Mouse (Mus musculus): Measurements from ENCODE around the gene C1qtnf6. TPM values are rescaled to one million over a fixed set of nuclear protein-coding genes. Genes with fewer than 3 reads are reported as not detected.

Gene C1qtnf6
- total and polyA plus RNA-seq, 3 experiments: 5.7 to 28.1 (median 6.3) TPM

DNA sequence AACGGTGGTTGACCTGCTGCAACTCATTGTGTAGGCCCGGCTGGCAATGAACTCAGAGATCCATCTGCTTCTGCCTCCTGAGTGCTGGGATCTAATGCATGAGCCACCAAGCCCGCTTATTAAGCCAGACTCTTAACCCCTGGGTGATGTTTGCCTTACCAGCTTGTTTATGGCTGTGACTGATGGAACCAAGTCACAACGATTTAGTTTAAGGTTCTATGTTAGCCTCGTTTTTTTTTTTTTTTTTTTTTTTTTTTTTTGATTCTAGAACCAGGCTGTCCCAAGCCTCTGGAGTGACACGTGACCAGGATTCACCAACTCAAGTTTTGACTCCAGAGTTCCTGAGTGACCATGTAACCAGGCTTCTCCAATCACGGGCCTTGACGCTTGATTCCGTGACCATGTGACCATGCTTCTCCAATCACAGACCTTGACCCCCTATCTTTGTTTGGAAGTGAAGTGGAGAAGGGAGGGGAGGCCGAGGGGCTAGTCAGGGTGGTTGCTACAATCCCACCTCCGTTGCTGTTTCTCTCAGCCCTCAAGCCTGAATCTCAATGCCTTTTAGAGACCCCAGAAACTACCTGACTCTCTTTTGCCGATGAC, 21.8 kb downstream of the C1qtnf6 start:
- H3K4me3 ChIP-seq (replicated peaks in 1 of 3; ENCODE audit: low read depth in 2 of 3, low read length in 2 of 3, poor library complexity in 1 of 3): peak overlapping the region in 2 of 3 experiments; percentile 7 to 12
- H3K9me3 ChIP-seq (replicated peaks; ENCODE audit: low read length): peaks cover 10% of the 10 kb centered on the region
- peak overlapping the region; percentile 97 for H3K27ac ChIP-seq (ENCODE audit: insufficient read depth, low read depth)
- H3K27me3 ChIP-seq (replicated peaks): no peaks in the 10 kb centered on the region
- TF ChIP-seq BHLHE40 (IDR thresholded peaks at IDR 0.05; ENCODE audit: low read depth, low read length) (peak; percentile 76), IRF4 (IDR thresholded peaks at IDR 0.05; ENCODE audit: low read depth, low read length) (no peak), NRF1 (IDR thresholded peaks at IDR 0.05; ENCODE audit: low read depth, low read length) (no peak), ZNF384 (IDR thresholded peaks at IDR 0.05; ENCODE audit: low read depth, low read length) (peak; percentile 38; the same call in 1 of the 2 replicates), MEF2A (IDR thresholded peaks at IDR 0.05; ENCODE audit: borderline replicate concordance, low read depth, low read length) (no peak), MXI1 (IDR thresholded peaks at IDR 0.05; ENCODE audit: low read depth, low read length) (0 out of 2 replicates have a peak, but pooled peaks have one; percentile 7), TCF12 (IDR thresholded peaks at IDR 0.05; ENCODE audit: low read depth, low read length) (no peak), MAX (IDR thresholded peaks at IDR 0.05; ENCODE audit: low read length) (peak; percentile 89), USF1 (IDR thresholded peaks at IDR 0.05; ENCODE audit: low read depth, low read length) (peak; percentile 90), JUND (conservative IDR thresholded peaks at IDR 0.05; ENCODE audit: low read depth, low read length) (no peak), USF2 (conservative IDR thresholded peaks at IDR 0.05; ENCODE audit: low read depth, low read length) (peak; percentile 86), CTCF (conservative IDR thresholded peaks at IDR 0.05 in 1 of 2, IDR thresholded peaks at IDR 0.05 in 1 of 2; ENCODE audit: low read depth in 2 of 2, low read length in 2 of 2) (no peak)
- in situ Hi-C loops (cut with MboI; ENCODE audit: low pct_ligation_motif_present, low pct_unique_long_range_greater_than_20kb, low sequenced_read_pairs): no loop called here
- H3K79me2 ChIP-seq (replicated peaks; ENCODE audit: control insufficient read depth, extremely low read depth, insufficient read depth, poor library complexity, severe bottlenecking): no peaks in the 10 kb centered on the region
- H3K4me1 ChIP-seq (ENCODE audit: control insufficient read depth in 1 of 2, insufficient read depth in 2 of 2): peaks cover 24 to 63% of the 10 kb centered on the region in 2 experiments
- peak; percentile 76 for DNase-seq (ENCODE audit: extremely low read depth)
- peaks cover 0 to 3% of the 10 kb centered on the region in 2 experiments for H3K36me3 ChIP-seq (replicated peaks in 1 of 2; ENCODE audit: control insufficient read depth in 1 of 2, insufficient read depth in 1 of 2, low read length in 1 of 2)
- H3K9ac ChIP-seq (ENCODE audit: insufficient read depth, low read depth): peak overlapping the region; percentile 54
- dilution Hi-C loops (cut with MboI; ENCODE audit: extremely low pct_ligation_motif_present, extremely low pct_unique_long_range_greater_than_20kb, low sequenced_read_pairs): no loop called here
- H3K4me2 ChIP-seq (ENCODE audit: insufficient read depth, low read depth, poor library complexity, severe bottlenecking): peak overlapping the region; percentile 55

DNA sequence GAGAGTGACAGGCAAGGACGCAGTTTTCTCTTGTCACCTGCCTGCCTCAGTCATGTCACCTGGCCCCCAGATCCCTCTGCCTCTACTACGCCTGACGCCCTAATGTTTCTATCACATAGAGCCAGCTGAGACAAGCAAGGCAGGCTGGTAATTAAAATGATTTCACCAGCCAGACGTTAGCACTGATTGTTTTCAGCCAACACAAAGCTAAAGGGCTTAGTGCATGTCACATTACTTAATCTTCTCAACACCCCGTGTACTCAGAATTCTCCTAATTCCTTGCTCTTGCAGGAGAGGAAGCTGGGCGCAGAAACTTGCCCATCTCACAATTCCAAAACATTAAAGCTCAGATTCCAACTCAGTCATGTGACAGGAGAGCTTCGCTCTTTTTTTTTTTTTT, 22.8 kb downstream of the C1qtnf6 start:
- peaks cover 23 to 54% of the 10 kb centered on the region in 2 experiments for H3K4me1 ChIP-seq (ENCODE audit: control insufficient read depth in 1 of 2, insufficient read depth in 2 of 2)
- DNase-seq (ENCODE audit: extremely low read depth): no peak
- H3K4me2 ChIP-seq (ENCODE audit: insufficient read depth, low read depth, poor library complexity, severe bottlenecking): no peak overlapping the region
- H3K79me2 ChIP-seq (replicated peaks; ENCODE audit: control insufficient read depth, extremely low read depth, insufficient read depth, poor library complexity, severe bottlenecking): no peaks in the 10 kb centered on the region
- no peak overlapping the region for H3K27ac ChIP-seq (ENCODE audit: insufficient read depth, low read depth)
- no peaks in the 10 kb centered on the region for H3K27me3 ChIP-seq (replicated peaks)
- peaks cover 0 to 3% of the 10 kb centered on the region in 2 experiments for H3K36me3 ChIP-seq (replicated peaks in 1 of 2; ENCODE audit: control insufficient read depth in 1 of 2, insufficient read depth in 1 of 2, low read length in 1 of 2)
- dilution Hi-C loops (cut with MboI; ENCODE audit: extremely low pct_ligation_motif_present, extremely low pct_unique_long_range_greater_than_20kb, low sequenced_read_pairs): no loop called here
- no peak overlapping the region for H3K9ac ChIP-seq (ENCODE audit: insufficient read depth, low read depth)
- H3K9me3 ChIP-seq (replicated peaks; ENCODE audit: low read length): peaks cover 18% of the 10 kb centered on the region
- in situ Hi-C loops (cut with MboI; ENCODE audit: low pct_ligation_motif_present, low pct_unique_long_range_greater_than_20kb, low sequenced_read_pairs): no loop called here
- H3K4me3 ChIP-seq (replicated peaks in 1 of 3; ENCODE audit: low read depth in 2 of 3, low read length in 2 of 3, poor library complexity in 1 of 3): no peak overlapping the region
- no peak for TF ChIP-seq ZMIZ1 (IDR thresholded peaks at IDR 0.05; ENCODE audit: low read depth, low read length)
- TF ChIP-seq RAD21 (IDR thresholded peaks at IDR 0.05; ENCODE audit: low read depth, low read length): no peak
- no peak for TF ChIP-seq SMC3 (IDR thresholded peaks at IDR 0.05; ENCODE audit: low read depth, low read length)
- no peak for TF ChIP-seq HCFC1 (IDR thresholded peaks at IDR 0.05; ENCODE audit: low read depth, low read length)
- no peak for TF ChIP-seq UBTF (IDR thresholded peaks at IDR 0.05; ENCODE audit: low read depth, low read length)
- TF ChIP-seq CTCF (conservative IDR thresholded peaks at IDR 0.05 in 1 of 2, IDR thresholded peaks at IDR 0.05 in 1 of 2; ENCODE audit: low read depth in 2 of 2, low read length in 2 of 2): no peak
- TF ChIP-seq TBP (conservative IDR thresholded peaks at IDR 0.05; ENCODE audit: low read depth, low read length): no peak

Measured in CH12.LX (cell line).